Mouse (Mus musculus): ENCODE data around the gene Rfesd.

DNA sequence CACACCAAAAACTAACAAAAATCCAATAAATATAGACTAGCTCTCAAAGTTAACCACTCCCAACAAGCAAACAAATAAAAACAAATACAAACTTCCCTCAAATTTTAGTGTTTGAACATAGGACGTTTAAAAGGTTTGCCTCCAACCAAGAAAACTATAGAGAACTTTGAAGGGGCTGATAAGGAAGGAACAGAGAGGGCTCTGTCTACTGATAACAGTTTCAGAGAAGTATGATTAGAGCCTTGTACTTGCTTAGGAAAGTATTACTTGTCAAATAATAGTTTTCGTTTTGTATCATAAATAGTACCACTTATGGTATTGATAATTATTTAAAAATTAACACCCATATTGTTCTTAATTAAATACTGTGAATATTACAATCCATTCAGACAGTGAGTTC is 4.0 kb downstream of the Rfesd start:
- TF ChIP-seq CTCF (IDR thresholded peaks at IDR 0.05; ENCODE audit: control insufficient read depth, insufficient read depth, insufficient read length) (no peak), MAX (IDR thresholded peaks at IDR 0.05) (no peak)

Data from C2C12 (cell line).